Mouse (Mus musculus) CH12.LX (cell line): ENCODE measurements around the gene Stmnd1. TPM values are rescaled to one million over a fixed set of nuclear protein-coding genes. Genes with fewer than 3 reads are reported as not detected.
A peak's percentile ranks its signal among the peaks of the same experiment; 100 is the strongest.

ENCODE experiments used
- DNase-seq: peaks from one replicate; pipeline ENCODE4 v3.0.0-alpha.2; 2013; ENCODE audit errors: extremely low read depth
- H3K27ac ChIP-seq: 2 replicates; pipeline ENCODE4 v1.5.1; 2012; ENCODE audit warnings: low read depth, mild to moderate bottlenecking, control low read depth, moderate library complexity; ENCODE audit not compliant: insufficient read depth
- H3K27me3 ChIP-seq: replicated peaks from 2 replicates; pipeline ENCODE3; 2012; ENCODE audit warnings: inconsistent platforms
- H3K36me3 ChIP-seq, 2 experiments: replicated peaks in 1 of 2; 2 replicates each; pipeline versions ENCODE3 to v1.6.1; 2012; ENCODE audit warnings: inconsistent platforms in 1 of 2, low read length in 1 of 2, mild to moderate bottlenecking in 1 of 2, mixed read lengths in 1 of 2, moderate library complexity in 1 of 2; ENCODE audit not compliant: control insufficient read depth in 1 of 2, insufficient read depth in 1 of 2
- H3K4me1 ChIP-seq, 2 experiments: 2 replicates each; pipeline ENCODE4 v1.6.1; 2012; ENCODE audit warnings: inconsistent platforms in 1 of 2, moderate library complexity in 1 of 2; ENCODE audit not compliant: insufficient read depth in 2 of 2, control insufficient read depth in 1 of 2
- H3K4me2 ChIP-seq: 2 replicates; pipeline ENCODE4 v1.6.1; 2012; ENCODE audit warnings: low read depth, mild to moderate bottlenecking, control low read depth; ENCODE audit not compliant: poor library complexity, insufficient read depth, severe bottlenecking
- H3K4me3 ChIP-seq, 3 experiments: fragments of 150-350 bp in 1 of 3; sonication (generic) in 1 of 3; replicated peaks in 1 of 3; 2 replicates each; pipeline versions ENCODE3 to v1.5.1; 2011 to 2012; ENCODE audit warnings: low read depth in 2 of 3, low read length in 2 of 3, mild to moderate bottlenecking in 2 of 3, moderate library complexity in 2 of 3, control low read depth in 1 of 3, improper control_type of control experiment in 1 of 3, inconsistent platforms in 1 of 3, mixed read lengths in 1 of 3; ENCODE audit not compliant: poor library complexity in 1 of 3
- H3K79me2 ChIP-seq: replicated peaks from 2 replicates; pipeline ENCODE4 v1.6.1; 2012; ENCODE audit warnings: mild to moderate bottlenecking, moderate library complexity; ENCODE audit not compliant: control insufficient read depth, poor library complexity, insufficient read depth, severe bottlenecking; ENCODE audit errors: extremely low read depth
- H3K9ac ChIP-seq: 2 replicates; pipeline ENCODE4 v1.6.1; 2012; ENCODE audit warnings: low read depth, mild to moderate bottlenecking, control low read depth, moderate library complexity; ENCODE audit not compliant: insufficient read depth
- H3K9me3 ChIP-seq: replicated peaks from 2 replicates; pipeline ENCODE3; 2012; ENCODE audit warnings: low read length, inconsistent platforms, mixed read lengths
- CHD1 ChIP-seq: IDR thresholded peaks from 2 replicates; pipeline ENCODE4 v1.6.1; 2012; ENCODE audit warnings: low read depth, low read length, improper control_type of control experiment, inconsistent platforms
- CHD2 ChIP-seq: IDR thresholded peaks from 2 replicates; pipeline ENCODE4 v1.6.1; 2011; ENCODE audit warnings: low read length, improper control_type of control experiment
- CTCF ChIP-seq, 2 experiments: IDR thresholded peaks in 1 of 2; conservative IDR thresholded peaks in 1 of 2; 2 replicates each; pipeline ENCODE4 v1.5.1; 2011 to 2012; ENCODE audit warnings: low read depth in 2 of 2, low read length in 2 of 2, improper control_type of control experiment in 1 of 2, inconsistent platforms in 1 of 2, mild to moderate bottlenecking in 1 of 2, moderate library complexity in 1 of 2
- ELF1 ChIP-seq: IDR thresholded peaks from 2 replicates; pipeline ENCODE4 v1.6.1; 2014; ENCODE audit warnings: low read depth, mild to moderate bottlenecking, inconsistent platforms, low read length, improper control_type of control experiment
- EP300 ChIP-seq: IDR thresholded peaks from 2 replicates; pipeline ENCODE4 v1.6.1; 2011; ENCODE audit warnings: low read length, improper control_type of control experiment
- ETS1 ChIP-seq: conservative IDR thresholded peaks from 2 replicates; pipeline ENCODE4 v1.6.1; 2012; ENCODE audit warnings: low read depth, mild to moderate bottlenecking, inconsistent platforms, low read length, improper control_type of control experiment, moderate library complexity
- GABPA ChIP-seq: IDR thresholded peaks from 2 replicates; pipeline ENCODE4 v1.6.1; 2012; ENCODE audit warnings: low read depth, low read length, improper control_type of control experiment, inconsistent platforms; ENCODE audit not compliant: insufficient replicate concordance
- IRF4 ChIP-seq: IDR thresholded peaks from 2 replicates; pipeline ENCODE4 v1.6.1; 2014; ENCODE audit warnings: low read depth, mild to moderate bottlenecking, inconsistent platforms, low read length, improper control_type of control experiment
- JUND ChIP-seq: conservative IDR thresholded peaks from 2 replicates; pipeline ENCODE4 v1.6.1; 2011; ENCODE audit warnings: low read depth, low read length, improper control_type of control experiment
- KAT2A ChIP-seq: IDR thresholded peaks from 2 replicates; pipeline ENCODE4 v1.6.1; 2012; ENCODE audit warnings: low read length, improper control_type of control experiment, inconsistent platforms; ENCODE audit not compliant: insufficient replicate concordance
- MAFK ChIP-seq: IDR thresholded peaks from 2 replicates; pipeline ENCODE4 v1.6.1; 2011; ENCODE audit warnings: low read length, improper control_type of control experiment; ENCODE audit not compliant: insufficient replicate concordance
- MXI1 ChIP-seq: IDR thresholded peaks from 2 replicates; pipeline ENCODE4 v1.6.1; 2011; ENCODE audit warnings: mild to moderate bottlenecking, low read depth, low read length, improper control_type of control experiment
- MYC ChIP-seq: IDR thresholded peaks from 2 replicates; pipeline ENCODE4 v1.6.1; 2011; ENCODE audit warnings: low read depth, mild to moderate bottlenecking, improper control_type of control experiment, low read length
- NELFE ChIP-seq: IDR thresholded peaks from 2 replicates; pipeline ENCODE4 v1.6.1; 2011; ENCODE audit warnings: low read depth, low read length, improper control_type of control experiment
- NRF1 ChIP-seq: IDR thresholded peaks from 2 replicates; pipeline ENCODE4 v1.6.1; 2014; ENCODE audit warnings: low read depth, mild to moderate bottlenecking, inconsistent platforms, low read length, improper control_type of control experiment, moderate library complexity
- POLR2A ChIP-seq: IDR thresholded peaks from 2 replicates; pipeline ENCODE4 v1.6.1; 2011; ENCODE audit warnings: low read depth, mild to moderate bottlenecking, improper control_type of control experiment, low read length
- POLR2AphosphoS2 ChIP-seq: IDR thresholded peaks from 2 replicates; pipeline ENCODE4 v1.6.1; 2011; ENCODE audit warnings: low read depth, low read length, improper control_type of control experiment
- RAD21 ChIP-seq: IDR thresholded peaks from 2 replicates; pipeline ENCODE4 v1.6.1; 2011; ENCODE audit warnings: low read depth, mild to moderate bottlenecking, low read length, improper control_type of control experiment, moderate library complexity
- RCOR1 ChIP-seq: conservative IDR thresholded peaks from 2 replicates; pipeline ENCODE4 v1.6.1; 2012; ENCODE audit warnings: low read depth, mild to moderate bottlenecking, inconsistent platforms, low read length, improper control_type of control experiment
- TCF12 ChIP-seq: IDR thresholded peaks from 2 replicates; pipeline ENCODE4 v1.6.1; 2014; ENCODE audit warnings: low read depth, mild to moderate bottlenecking, inconsistent platforms, low read length, improper control_type of control experiment
- USF1 ChIP-seq: IDR thresholded peaks from 2 replicates; pipeline ENCODE4 v1.6.1; 2014; ENCODE audit warnings: low read depth, mild to moderate bottlenecking, inconsistent platforms, low read length, improper control_type of control experiment
- ZC3H11A ChIP-seq: IDR thresholded peaks from 2 replicates; pipeline ENCODE4 v1.6.1; 2012; ENCODE audit warnings: low read depth, mild to moderate bottlenecking, inconsistent platforms, low read length, improper control_type of control experiment
- ZMIZ1 ChIP-seq: IDR thresholded peaks from 2 replicates; pipeline ENCODE4 v1.6.1; 2012; ENCODE audit warnings: low read depth, mild to moderate bottlenecking, inconsistent platforms, low read length, improper control_type of control experiment
- ZNF384 ChIP-seq: IDR thresholded peaks from 2 replicates; pipeline ENCODE4 v1.6.1; 2012; ENCODE audit warnings: low read depth, low read length, improper control_type of control experiment, inconsistent platforms
- dilution Hi-C: fragments of 300-500 bp; cut with MboI; formaldehyde crosslinking; loops from 2 replicates; pipeline ENCODE4 v1.14.3; 2020; ENCODE audit warnings: low sequenced_read_pairs; ENCODE audit not compliant: extremely low pct_unique_long_range_greater_than_20kb, extremely low pct_ligation_motif_present
- in situ Hi-C: fragments of 300-500 bp; cut with MboI; formaldehyde crosslinking; loops from 3 replicates; pipeline ENCODE4 v1.14.3; 2019; ENCODE audit warnings: low sequenced_read_pairs, low pct_ligation_motif_present, low pct_unique_long_range_greater_than_20kb, mixed read lengths
- polyA plus RNA-seq: library from polyadenylated mRNA; unstranded; fragments of >175 nt; gene quantifications from 2 replicates; pipeline ENCODE4 v1.2.1, GENCODE M21; 2012; ENCODE audit warnings: low read depth; ENCODE audit not compliant: insufficient read length
- total RNA-seq, 2 experiments: library from RNA; depleted of rRNA; stranded (reverse); fragments of 300-350 nt in 1 of 2; fragments of >200 nt in 1 of 2; gene quantifications; 2 replicates each; pipeline ENCODE4 v1.2.3; 2012 to 2014

The Stmnd1 gene
- total and polyA plus RNA-seq, 3 experiments = not detected

DNA sequence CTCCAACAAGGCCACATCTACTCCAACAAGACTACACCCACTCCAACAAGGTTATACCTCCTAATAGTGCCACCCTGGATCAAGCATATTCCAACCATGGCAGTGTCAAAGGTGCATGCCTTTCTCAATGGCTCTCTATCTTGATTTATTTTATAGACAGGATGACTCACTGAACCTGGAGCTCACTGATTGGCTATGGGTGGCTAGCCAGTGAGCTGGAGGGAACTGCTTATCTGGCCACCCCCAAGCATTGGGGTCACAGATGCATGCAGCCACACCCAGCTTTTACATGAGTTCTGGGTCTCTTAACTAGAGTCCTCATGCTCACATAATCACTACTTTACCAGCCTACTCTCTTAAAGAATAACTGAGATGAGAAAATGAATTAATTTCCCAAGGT is 5.7 kb upstream of the Stmnd1 start:
- H3K4me3 ChIP-seq = no peak overlapping the region
- H3K4me2 ChIP-seq = no peak overlapping the region
- no peak for TF ChIP-seq CHD1
- TF ChIP-seq ZC3H11A = no peak
- no peak for TF ChIP-seq ETS1
- TF ChIP-seq RAD21 = no peak
- TF ChIP-seq CHD2 = no peak
- TF ChIP-seq NELFE = no peak
- TF ChIP-seq POLR2AphosphoS2 = no peak
- no peak for TF ChIP-seq TCF12
- TF ChIP-seq NRF1 = no peak
- no peak for TF ChIP-seq GABPA
- TF ChIP-seq ELF1 = no peak
- no peak for TF ChIP-seq KAT2A
- no peak for TF ChIP-seq JUND
- no peak for TF ChIP-seq MYC
- no peak for TF ChIP-seq USF1
- TF ChIP-seq EP300 = no peak
- no peak for TF ChIP-seq POLR2A
- no peaks in the 10 kb centered on the region for H3K9me3 ChIP-seq
- no peaks in the 10 kb centered on the region for H3K36me3 ChIP-seq
- peaks cover 8 to 20% of the 10 kb centered on the region in 2 experiments for H3K4me1 ChIP-seq
- no peak for DNase-seq
- H3K79me2 ChIP-seq = no peaks in the 10 kb centered on the region
- no peak overlapping the region for H3K9ac ChIP-seq
- in situ Hi-C loops = no loop called here
- peaks cover 2% of the 10 kb centered on the region for H3K27me3 ChIP-seq
- H3K27ac ChIP-seq = no peak overlapping the region
- dilution Hi-C loops = no loop called here

DNA sequence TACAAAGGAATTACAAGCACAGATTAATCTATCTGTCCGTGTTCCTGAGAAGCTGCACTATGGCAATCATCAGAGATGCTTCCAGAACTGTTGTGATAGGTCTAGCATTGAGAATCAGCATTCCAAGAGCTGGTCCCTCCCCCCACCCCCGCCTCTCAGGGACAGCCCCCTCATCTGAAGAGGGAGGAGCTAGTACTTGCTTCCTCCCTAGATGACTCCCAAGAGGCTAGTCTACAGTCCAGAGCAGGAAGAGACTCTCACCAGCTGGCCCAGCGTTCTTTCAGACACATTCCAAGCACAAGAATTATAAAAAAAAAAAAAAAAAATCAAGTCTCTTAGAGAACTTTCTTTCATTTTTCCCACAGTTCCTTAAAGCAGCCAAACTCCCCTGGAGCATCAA is 5.2 kb upstream of the Stmnd1 start:
- H3K36me3 ChIP-seq = no peaks in the 10 kb centered on the region
- peaks cover 2% of the 10 kb centered on the region for H3K27me3 ChIP-seq
- H3K9ac ChIP-seq = no peak overlapping the region
- TF ChIP-seq MYC (no peak), CTCF (conservative IDR thresholded peaks at IDR 0.05 in 1 of 2, IDR thresholded peaks at IDR 0.05 in 1 of 2; ENCODE audit: low read depth in 2 of 2, low read length in 2 of 2) (no peak), EP300 (no peak), ZNF384 (peak; percentile 33; the same call in 1 of the 2 replicates), ELF1 (peak; percentile 21; the same call in 1 of the 2 replicates), MAFK (no peak), MXI1 (no peak), KAT2A (no peak), POLR2AphosphoS2 (no peak), ZMIZ1 (no peak), ETS1 (no peak), CHD2 (no peak), TCF12 (no peak), IRF4 (no peak), RCOR1 (no peak)
- DNase-seq = peak; percentile 67
- in situ Hi-C loops = no loop called here
- H3K79me2 ChIP-seq = no peaks in the 10 kb centered on the region
- no peaks in the 10 kb centered on the region for H3K9me3 ChIP-seq
- dilution Hi-C loops = no loop called here
- H3K27ac ChIP-seq = no peak overlapping the region
- H3K4me3 ChIP-seq = no peak overlapping the region
- H3K4me2 ChIP-seq = 0 out of 2 replicates have a peak overlapping the region, but pooled peaks have one; percentile 34
- peaks cover 8 to 22% of the 10 kb centered on the region in 2 experiments for H3K4me1 ChIP-seq
